Comparison of ENCODE assay signal across 8 mouse cellular contexts in genomic region chr3:95624628-95625503, GRCm38 (mm10). TPM values are rescaled to one million over a fixed set of nuclear protein-coding genes. Genes with fewer than 3 reads are reported as not detected.
DNase-seq lines count a peak whose midpoint lies in the region; ATAC-seq and TF ChIP-seq lines count a peak whose summit lies in the region.

Gene Ensa, plus strand, starts transcription at chr3:95624993.

- peak; percentile 99 for DNase-seq in MN1 (ENCODE audit: low spot score)
- DNase-seq in cerebellum, adult 9-10 months = peak; percentile 99
- peak; percentile 99 for DNase-seq in hindbrain, embryonic 10.5 days (ENCODE audit: low spot score)
- DNase-seq in layer of hippocampus, adult 9-11 months = peak; percentile 100
- peak; percentile 100 for DNase-seq in lung, postnatal 0 days (ENCODE audit: low spot score)
- DNase-seq in ovary, postnatal 14 days (ENCODE audit: low spot score) = peak; percentile 92
- DNase-seq in thymus, postnatal 14 days = peak; percentile 97

- peak within 1 kb of the TSS; percentile 96 for H3K27ac ChIP-seq in hindbrain, embryonic 10.5 days
- H3K27ac ChIP-seq in lung, postnatal 0 days (ENCODE audit: low read length) = peak within 1 kb of the TSS; percentile 79

- peak; percentile 75 for TF ChIP-seq EP300 in lung, postnatal 0 days (IDR thresholded peaks at IDR 0.05)

- H3K9ac ChIP-seq in lung, postnatal 0 days (replicated peaks; ENCODE audit: low read depth) = peak within 1 kb of the TSS; percentile 57

- ATAC-seq in frontal cortex, adult (ENCODE audit: low TSS enrichment) = peak; percentile 85
- peak; percentile 98 for ATAC-seq in lung, postnatal 0 days

- peaks cover 48% of the 10 kb centered on the region for H3K36me3 ChIP-seq in hindbrain, embryonic 10.5 days
- peaks cover 28% of the 10 kb centered on the region for H3K36me3 ChIP-seq in lung, postnatal 0 days (ENCODE audit: insufficient read depth, low read length)

- no peaks in the 10 kb centered on the region for H3K9me3 ChIP-seq in hindbrain, embryonic 10.5 days
- no peaks in the 10 kb centered on the region for H3K9me3 ChIP-seq in lung, postnatal 0 days (ENCODE audit: low read length)

- WGBS in hindbrain, embryonic 10.5 days = under 1% methylated on average over 44 of the region's 44 CpGs
- WGBS in lung, postnatal 0 days = under 1% methylated on average over 44 of the region's 44 CpGs

- peak within 1 kb of the TSS; percentile 55 for H3K4me2 ChIP-seq in lung, postnatal 0 days (replicated peaks; ENCODE audit: low read depth, low read length)

- H3K4me3 ChIP-seq in hindbrain, embryonic 10.5 days = peak within 1 kb of the TSS; percentile 78
- H3K4me3 ChIP-seq in lung, postnatal 0 days (ENCODE audit: low read depth, low read length) = peak within 1 kb of the TSS; percentile 72

- no peaks in the 10 kb centered on the region for H3K27me3 ChIP-seq in hindbrain, embryonic 10.5 days (ENCODE audit: insufficient read depth, poor library complexity, severe bottlenecking)
- no peaks in the 10 kb centered on the region for H3K27me3 ChIP-seq in lung, postnatal 0 days (replicated peaks; ENCODE audit: insufficient read depth, low read length)

- TF ChIP-seq CTCF in lung, postnatal 0 days (IDR thresholded peaks at IDR 0.05) = no peak

- H3K4me1 ChIP-seq in hindbrain, embryonic 10.5 days (replicated peaks) = peaks cover 20% of the 10 kb centered on the region
- peaks cover 6% of the 10 kb centered on the region; the same call in 1 of the 2 replicates for H3K4me1 ChIP-seq in lung, postnatal 0 days (ENCODE audit: insufficient read depth, low read depth, low read length)

RNA-seq across cellular contexts. Expression of gene Ensa, which starts in this region (rescaled TPM):
- 84.8 and 89.9 TPM in 2 replicates for polyA plus RNA-seq in hindbrain, embryonic 10.5 days (2016; fragmentation: Nextera tagmentation; extraction: Ambion mirVana)
- 48.2 and 52.0 TPM in 2 replicates for polyA plus RNA-seq in lung, postnatal 0 days (2015; fragmentation: Nextera tagmentation; extraction: Ambion mirVana)

Comparison
In these comparisons a context has a peak if more than half of its experiments do, and no peak if none do; other contexts are left out.
1. Peak in every context shown above with its lines: DNase-seq, ATAC-seq, H3K4me3 ChIP-seq and H3K27ac ChIP-seq.